Mouse (Mus musculus): Measurements from ENCODE around the gene Tmcc1.

DNA sequence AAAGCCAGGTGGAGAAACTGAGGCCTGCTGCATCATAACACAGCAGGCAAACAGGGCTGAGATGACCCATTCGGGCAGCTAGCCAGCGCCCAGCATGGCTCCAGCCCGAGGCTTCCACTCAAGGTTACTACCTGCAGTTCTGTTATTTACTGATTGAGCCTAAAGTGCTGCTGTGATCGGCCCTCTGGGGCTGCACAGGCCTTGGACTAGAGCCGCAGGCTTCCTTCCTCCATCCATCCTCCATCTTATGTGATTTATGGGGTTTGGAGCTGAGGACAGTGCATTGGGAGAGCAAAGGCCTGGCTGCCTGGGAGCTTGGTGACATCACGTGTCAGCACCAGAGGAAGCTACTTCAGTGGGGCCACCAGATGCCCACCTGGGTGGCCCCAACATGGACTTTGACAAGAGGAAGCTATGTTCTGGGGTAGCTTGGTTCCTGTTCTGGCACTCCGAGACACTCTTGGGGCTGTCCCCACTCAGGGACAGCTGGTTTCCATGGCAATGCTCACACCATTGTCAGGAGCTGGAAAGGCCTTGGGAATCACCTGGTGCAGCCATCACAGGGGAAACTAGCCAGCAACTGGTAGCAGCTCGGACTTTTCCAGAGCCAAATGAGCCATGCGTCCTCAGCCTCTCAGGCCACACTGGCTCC is 206.1 kb downstream of the Tmcc1 start:
- no peak for TF ChIP-seq EP300 (IDR thresholded peaks at IDR 0.05; ENCODE audit: insufficient read depth, low read depth, low read length)
- TF ChIP-seq CTCF (IDR thresholded peaks at IDR 0.05; ENCODE audit: low read depth, low read length), result no peak
